Mouse (Mus musculus) hindbrain, embryonic 14.5 days (tissue): ENCODE data around the gene Tmem185b. TPM values are rescaled to one million over a fixed set of nuclear protein-coding genes. Genes with fewer than 3 reads are reported as not detected.

Experiments used
- ATAC-seq: fragments of 200-750 bp; cut with Nextera tagmentation; 2 replicates; pipeline ENCODE4 v1.8.0; 2017; ENCODE audit warnings: moderate number of reproducible peaks, mild to moderate bottlenecking, moderate TSS enrichment, moderate library complexity; ENCODE audit not compliant: low FRiP score
- DNase-seq: peaks from one replicate; pipeline ENCODE4 v3.0.0-alpha.2; 2015; ENCODE audit warnings: low spot score
- H3K27ac ChIP-seq: fragments of 300-500 bp; sonication (generic); 2 replicates; pipeline ENCODE4 v1.5.1; 2014; ENCODE audit warnings: mild to moderate bottlenecking, moderate library complexity
- H3K27me3 ChIP-seq: fragments of 300-500 bp; sonication (generic); 2 replicates; pipeline ENCODE4 v1.6.1; 2014; ENCODE audit warnings: mild to moderate bottlenecking, low read length, mixed read lengths; ENCODE audit not compliant: control insufficient read depth, insufficient read depth
- H3K36me3 ChIP-seq: fragments of 300-500 bp; sonication (generic); replicated peaks from 2 replicates; pipeline ENCODE4 v1.6.1; 2014; ENCODE audit not compliant: control insufficient read depth, insufficient read depth
- H3K4me1 ChIP-seq: fragments of 300-500 bp; sonication (generic); replicated peaks from 2 replicates; pipeline ENCODE4 v1.6.1; 2014; ENCODE audit warnings: antibody characterized with exemption, low read length, mixed read lengths; ENCODE audit not compliant: control insufficient read depth, insufficient read depth
- H3K4me2 ChIP-seq: fragments of 300-500 bp; sonication (generic); replicated peaks from 2 replicates; pipeline ENCODE4 v1.6.1; 2014; ENCODE audit warnings: mild to moderate bottlenecking, moderate library complexity
- H3K4me3 ChIP-seq: fragments of 300-500 bp; sonication (generic); replicated peaks from 2 replicates; pipeline ENCODE4 v1.5.1; 2014; ENCODE audit warnings: mild to moderate bottlenecking, low read length
- H3K9ac ChIP-seq: fragments of 300-500 bp; sonication (generic); 2 replicates; pipeline ENCODE4 v1.6.1; 2014
- H3K9me3 ChIP-seq: fragments of 300-500 bp; sonication (generic); 2 replicates; pipeline ENCODE4 v1.6.1; 2016; ENCODE audit warnings: low read length; ENCODE audit not compliant: control insufficient read depth
- WGBS: fragments of 180-500 bp; shearing (Covaris S2); extraction: QIAGEN DNeasy Blood & Tissue Kit; methylation state at CpG from one replicate; pipeline ENCODE4 v1.1.7; 2014; 5-methylcytosine and 5-hydroxymethylcytosine counted together
- polyA plus RNA-seq: library from polyadenylated mRNA; unstranded; fragments of >200 nt; fragmentation: Nextera tagmentation; extraction: Ambion mirVana; gene quantifications from 2 replicates; pipeline ENCODE4 v1.2.1, GENCODE M21; 2014

The Tmem185b gene
- polyA plus RNA-seq, 1 experiment from 2014 or later: 20.8 TPM

DNA sequence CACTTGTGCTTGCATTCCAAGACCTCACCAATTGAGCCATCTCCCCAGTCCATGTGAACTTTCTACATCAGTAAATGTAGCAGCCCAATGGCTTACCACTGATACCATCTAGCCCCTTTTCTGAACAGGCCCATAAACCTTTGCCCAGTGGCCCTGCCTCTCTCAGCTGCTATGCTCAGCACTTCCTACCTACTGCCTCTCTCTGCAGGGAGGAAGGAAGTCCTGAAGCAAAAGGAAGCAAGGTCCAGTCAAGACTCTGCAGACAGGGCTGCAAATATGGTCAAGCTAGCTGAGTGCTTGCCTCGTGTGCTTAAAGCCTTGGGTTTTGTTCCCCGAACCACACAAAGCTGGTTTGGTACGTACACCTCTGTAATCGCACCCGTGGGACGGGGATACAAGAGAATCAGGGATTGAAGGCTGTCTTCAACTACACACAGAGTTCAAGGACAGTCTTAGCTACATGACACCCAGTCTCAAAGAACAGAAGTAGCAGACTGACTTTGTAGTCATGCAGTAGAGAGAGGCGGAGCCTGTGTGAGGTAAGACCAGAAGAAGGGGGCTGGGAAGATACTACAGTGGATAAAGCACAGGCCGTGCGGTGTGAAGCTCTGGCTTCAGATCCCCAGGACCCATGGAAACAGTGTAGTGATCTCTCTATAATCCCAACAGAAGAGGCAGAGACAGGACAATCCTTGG is 27.3 kb upstream of the Tmem185b start:
- no peak for DNase-seq
- Histone ChIP-seq H3K4me3 (no peak overlapping the region), H3K36me3 (no peaks in the 10 kb centered on the region), H3K27me3 (no peaks in the 10 kb centered on the region), H3K9me3 (0 out of 2 replicates have a peak, but pooled peaks cover 3% of the 10 kb centered on the region), H3K4me2 (no peak overlapping the region), H3K9ac (no peak overlapping the region), H3K4me1 (peaks cover 11% of the 10 kb centered on the region; the same call in 1 of the 2 replicates), H3K27ac (no peak overlapping the region)
- WGBS: 91% methylated on average over 9 of the region's 9 CpGs
- ATAC-seq: no peak

DNA sequence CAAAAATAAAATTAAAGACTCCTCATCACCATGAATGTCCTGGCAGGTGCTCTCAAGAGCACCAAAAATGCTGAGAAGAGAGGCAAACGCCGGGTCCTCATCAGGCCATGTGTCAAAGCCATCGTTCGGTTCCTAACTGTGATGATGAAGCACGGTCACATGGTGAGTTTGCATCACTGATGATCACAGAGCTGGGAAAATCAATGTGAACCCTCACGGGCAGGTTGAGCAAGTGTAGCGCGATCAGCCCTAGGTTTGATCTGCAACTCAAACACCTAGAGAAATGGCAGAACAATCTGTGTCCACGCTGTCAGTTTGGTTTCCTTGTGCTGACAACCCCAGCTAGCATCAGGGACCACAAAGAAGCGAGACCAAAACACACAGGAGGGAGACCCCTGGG is 26.5 kb upstream of the Tmem185b start:
- H3K4me2 ChIP-seq: no peak overlapping the region
- WGBS: 91% methylated on average over 10 of the region's 10 CpGs
- H3K9me3 ChIP-seq: 0 out of 2 replicates have a peak, but pooled peaks cover 3% of the 10 kb centered on the region
- DNase-seq: no peak
- H3K4me1 ChIP-seq: peaks cover 15% of the 10 kb centered on the region; the same call in 1 of the 2 replicates
- no peak overlapping the region for H3K27ac ChIP-seq
- H3K9ac ChIP-seq: no peak overlapping the region
- H3K4me3 ChIP-seq: no peak overlapping the region
- H3K27me3 ChIP-seq: no peaks in the 10 kb centered on the region
- ATAC-seq: no peak
- no peaks in the 10 kb centered on the region for H3K36me3 ChIP-seq

DNA sequence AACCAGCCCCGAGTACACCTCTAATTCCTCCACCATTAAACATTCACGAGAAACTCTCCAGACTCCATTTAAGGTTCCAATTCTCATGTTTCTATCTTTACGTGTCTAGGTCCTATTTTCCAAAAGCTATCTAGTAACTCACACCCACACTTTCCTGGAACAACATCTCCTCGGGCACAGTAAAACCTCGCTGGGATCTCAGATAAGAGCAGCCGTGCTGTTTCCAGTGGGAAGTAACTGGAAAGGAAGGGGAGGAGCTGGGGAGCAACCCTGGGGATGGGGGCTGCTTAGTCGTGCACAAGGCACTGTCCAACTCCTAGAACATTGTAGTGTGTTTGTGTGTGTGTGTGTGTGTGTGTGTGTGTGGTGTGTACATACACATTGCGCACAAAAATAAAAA is 24.1 kb upstream of the Tmem185b start:
- Histone ChIP-seq H3K36me3 (no peaks in the 10 kb centered on the region), H3K4me3 (no peak overlapping the region), H3K4me1 (peaks cover 20% of the 10 kb centered on the region), H3K27ac (no peak overlapping the region), H3K9me3 (0 out of 2 replicates have a peak, but pooled peaks cover 3% of the 10 kb centered on the region), H3K4me2 (no peak overlapping the region), H3K27me3 (no peaks in the 10 kb centered on the region), H3K9ac (no peak overlapping the region)
- 83% methylated on average over 8 of the region's 8 CpGs for WGBS
- ATAC-seq (no peak), DNase-seq (no peak)

DNA sequence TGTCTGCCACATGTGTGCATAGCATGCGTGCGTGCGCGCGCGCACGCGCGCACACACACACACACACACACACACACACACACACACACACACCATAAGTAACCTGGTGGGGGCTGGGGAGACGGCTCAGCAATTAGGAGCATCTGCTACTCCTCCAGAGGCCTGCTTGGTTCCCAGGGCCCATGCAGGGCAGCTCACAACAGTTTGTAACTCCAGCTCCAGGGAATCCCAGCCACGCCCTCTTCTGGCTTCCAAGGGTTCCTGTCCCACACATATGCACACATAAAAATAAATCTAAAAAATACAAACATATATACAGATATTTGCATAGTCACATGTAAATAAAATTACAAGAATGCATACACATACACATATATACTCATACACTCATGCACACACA is 23.2 kb upstream of the Tmem185b start:
- WGBS: 89% methylated on average over 11 of the region's 11 CpGs
- Histone ChIP-seq H3K27me3 (no peaks in the 10 kb centered on the region), H3K36me3 (no peaks in the 10 kb centered on the region), H3K9ac (no peak overlapping the region), H3K4me3 (no peak overlapping the region), H3K27ac (no peak overlapping the region), H3K4me2 (peak overlapping the region; percentile 70), H3K9me3 (0 out of 2 replicates have a peak, but pooled peaks cover 3% of the 10 kb centered on the region), H3K4me1 (peaks cover 20% of the 10 kb centered on the region)
- no peak for ATAC-seq
- DNase-seq: no peak

DNA sequence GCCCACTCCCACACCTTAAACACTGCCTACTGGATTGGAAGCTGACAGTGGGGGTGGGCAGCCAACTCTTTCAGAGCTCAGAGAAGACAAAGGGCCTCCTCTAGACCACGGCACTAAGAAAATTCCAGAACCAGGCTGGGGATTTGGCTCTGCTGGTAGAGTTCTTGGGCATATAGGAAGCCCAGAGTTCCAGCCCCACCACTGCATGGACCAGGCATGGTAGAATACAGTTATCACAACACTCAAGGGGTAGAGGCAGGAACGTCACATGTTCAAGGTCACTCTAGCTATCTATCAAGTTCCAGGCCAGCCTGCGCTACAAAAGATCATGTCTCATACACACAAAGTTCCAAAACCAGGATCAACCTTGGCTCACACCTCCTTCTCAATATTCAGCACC is 22.8 kb upstream of the Tmem185b start:
- 81% methylated on average over 3 of the region's 3 CpGs for WGBS
- Histone ChIP-seq H3K9ac (peak overlapping the region; percentile 78; the same call in 1 of the 2 replicates), H3K4me1 (peaks cover 20% of the 10 kb centered on the region), H3K4me2 (peak overlapping the region; percentile 70), H3K9me3 (0 out of 2 replicates have a peak, but pooled peaks cover 3% of the 10 kb centered on the region), H3K27ac (no peak overlapping the region), H3K36me3 (no peaks in the 10 kb centered on the region), H3K27me3 (no peaks in the 10 kb centered on the region), H3K4me3 (peak overlapping the region; percentile 73)
- no peak for ATAC-seq
- no peak for DNase-seq

DNA sequence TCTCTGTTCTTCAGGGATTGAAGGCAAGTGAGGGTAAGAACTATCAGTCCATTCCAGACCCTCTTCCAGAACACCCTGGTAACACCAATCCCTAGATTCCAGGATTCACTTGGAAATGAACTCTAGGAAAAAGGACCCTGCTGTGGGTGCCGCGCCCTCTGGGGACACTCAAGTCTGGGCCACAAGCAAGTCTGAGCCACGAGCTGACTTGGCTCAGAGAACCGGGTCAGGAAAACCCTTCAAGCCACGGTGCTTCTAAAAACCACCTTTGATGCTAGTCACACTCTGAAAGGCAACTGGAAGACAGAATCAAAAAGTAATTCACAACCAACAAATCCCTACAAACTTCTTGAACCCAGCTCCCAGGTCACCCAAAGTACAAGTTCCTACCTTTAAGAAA is 22.2 kb upstream of the Tmem185b start:
- DNase-seq (no peak), ATAC-seq (no peak)
- Histone ChIP-seq H3K36me3 (no peaks in the 10 kb centered on the region), H3K9ac (peak overlapping the region; percentile 78), H3K4me3 (peak overlapping the region; percentile 73), H3K27ac (no peak overlapping the region), H3K4me2 (peak overlapping the region; percentile 70), H3K9me3 (0 out of 2 replicates have a peak, but pooled peaks cover 3% of the 10 kb centered on the region), H3K27me3 (no peaks in the 10 kb centered on the region), H3K4me1 (peaks cover 20% of the 10 kb centered on the region)
- WGBS: 21% methylated on average over 5 of the region's 5 CpGs

DNA sequence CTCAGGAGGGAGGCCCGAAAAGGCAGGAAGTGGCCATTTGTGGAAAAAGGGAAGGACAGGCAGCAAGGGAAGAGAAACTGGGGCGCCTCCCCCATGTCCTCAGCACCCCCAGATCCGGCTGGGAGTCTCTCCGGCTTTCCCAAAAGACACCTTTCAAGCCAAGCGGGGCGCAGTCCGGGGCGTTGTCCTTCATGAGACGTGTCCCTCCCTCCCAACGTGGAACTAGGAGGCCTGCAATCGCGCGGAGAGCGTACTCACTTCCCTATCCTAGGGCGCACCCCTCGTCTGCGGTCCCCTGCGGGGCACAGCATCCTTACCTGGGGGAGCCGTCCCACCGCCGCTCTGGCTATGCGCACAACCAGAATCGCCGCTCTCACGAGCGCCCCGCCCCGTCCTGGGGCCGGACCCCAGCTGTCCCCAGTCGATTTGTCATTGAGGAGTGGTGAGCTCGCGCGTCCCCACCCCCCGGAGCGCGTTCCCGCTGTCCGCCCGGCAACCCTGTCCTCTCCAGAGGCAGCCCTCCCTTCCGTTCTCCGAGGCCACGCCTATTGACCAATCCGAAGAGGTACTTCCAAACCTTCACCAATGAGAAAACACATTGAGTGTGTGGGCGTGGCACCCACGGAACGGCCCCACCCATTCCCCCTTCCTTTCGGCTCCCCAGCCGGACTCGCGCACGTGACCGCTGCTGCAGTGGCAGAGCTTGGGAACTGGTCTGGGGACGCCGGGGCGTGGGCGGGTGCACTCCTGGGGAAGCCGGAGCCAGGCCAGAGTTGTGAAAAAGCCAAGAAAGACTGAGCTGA is 21.5 kb upstream of the Tmem185b start, which contains the start of gene Ralb:
TSS of gene Ralb (minus strand) at position 535 of the 803 bp plus-strand sequence.
- DNase-seq (peak; percentile 89), ATAC-seq (peak; percentile 97)
- peak within 1 kb of the TSS; percentile 70 for H3K4me2 ChIP-seq
- H3K9me3 ChIP-seq: 0 out of 2 replicates have a peak, but pooled peaks cover 3% of the 10 kb centered on the region
- H3K36me3 ChIP-seq: no peaks in the 10 kb centered on the region
- H3K27me3 ChIP-seq: no peaks in the 10 kb centered on the region
- H3K27ac ChIP-seq: 0 out of 2 replicates have a peak within 1 kb of the TSS, but pooled peaks have one; percentile 38
- H3K9ac ChIP-seq: peak within 1 kb of the TSS; percentile 78
- peaks cover 20% of the 10 kb centered on the region for H3K4me1 ChIP-seq
- under 1% methylated on average over 57 of the region's 57 CpGs for WGBS
- peak within 1 kb of the TSS; percentile 73 for H3K4me3 ChIP-seq

DNA sequence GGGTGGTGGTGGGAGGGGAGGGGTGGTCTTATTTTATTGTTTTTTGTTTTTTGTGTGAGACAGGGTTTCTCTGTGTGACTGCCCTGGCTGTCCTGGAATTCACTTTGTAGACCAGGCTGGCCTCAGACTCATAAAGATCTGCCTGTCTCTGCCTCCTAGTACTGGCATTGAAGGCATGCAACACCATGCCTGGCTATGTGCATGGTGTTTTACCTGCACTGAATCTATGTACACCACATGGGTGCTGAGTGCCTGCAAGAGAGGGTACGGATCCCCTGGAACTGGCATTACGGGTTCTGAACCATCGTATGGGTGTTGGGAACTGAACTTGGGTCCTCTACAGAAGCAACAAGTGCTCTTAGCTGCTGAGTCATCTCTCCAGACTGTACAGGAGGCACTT is 20.0 kb upstream of the Tmem185b start:
- H3K36me3 ChIP-seq: no peaks in the 10 kb centered on the region
- no peak overlapping the region for H3K4me2 ChIP-seq
- H3K4me3 ChIP-seq: no peak overlapping the region
- H3K4me1 ChIP-seq: peaks cover 20% of the 10 kb centered on the region
- no peaks in the 10 kb centered on the region for H3K27me3 ChIP-seq
- H3K9me3 ChIP-seq: no peaks in the 10 kb centered on the region
- WGBS: 97% methylated on average over 3 of the region's 3 CpGs
- H3K9ac ChIP-seq: no peak overlapping the region
- no peak for DNase-seq
- no peak for ATAC-seq
- no peak overlapping the region for H3K27ac ChIP-seq

DNA sequence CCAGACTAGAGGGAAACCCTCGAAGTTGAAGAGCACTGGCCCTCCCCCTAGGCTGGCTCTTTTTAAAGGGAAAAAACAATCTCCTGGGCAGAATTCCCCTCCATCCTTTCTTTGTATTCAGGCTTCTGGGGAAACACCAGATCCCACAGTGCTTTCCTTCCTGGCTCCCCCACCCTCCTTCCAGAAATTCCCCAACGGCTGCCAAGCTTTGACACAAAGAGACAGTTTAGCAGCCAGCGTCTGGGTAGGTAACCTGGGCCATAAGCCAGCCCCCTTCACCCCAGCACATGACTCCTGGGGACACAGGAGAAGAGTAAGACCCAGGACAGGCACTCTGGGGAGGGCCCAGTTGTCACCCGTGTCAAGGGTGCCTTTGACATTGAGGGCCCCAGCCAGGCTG is 17.4 kb upstream of the Tmem185b start:
- Histone ChIP-seq H3K4me3 (no peak overlapping the region), H3K27me3 (no peaks in the 10 kb centered on the region), H3K36me3 (no peaks in the 10 kb centered on the region), H3K9ac (no peak overlapping the region), H3K9me3 (no peaks in the 10 kb centered on the region), H3K4me2 (no peak overlapping the region), H3K27ac (peak overlapping the region; percentile 43; the same call in 1 of the 2 replicates), H3K4me1 (peaks cover 10% of the 10 kb centered on the region)
- DNase-seq (no peak), ATAC-seq (no peak)
- WGBS: 40% methylated on average over 4 of the region's 4 CpGs
